ENCODE assay signal across 13 mouse cellular contexts in the genomic region with DNA sequence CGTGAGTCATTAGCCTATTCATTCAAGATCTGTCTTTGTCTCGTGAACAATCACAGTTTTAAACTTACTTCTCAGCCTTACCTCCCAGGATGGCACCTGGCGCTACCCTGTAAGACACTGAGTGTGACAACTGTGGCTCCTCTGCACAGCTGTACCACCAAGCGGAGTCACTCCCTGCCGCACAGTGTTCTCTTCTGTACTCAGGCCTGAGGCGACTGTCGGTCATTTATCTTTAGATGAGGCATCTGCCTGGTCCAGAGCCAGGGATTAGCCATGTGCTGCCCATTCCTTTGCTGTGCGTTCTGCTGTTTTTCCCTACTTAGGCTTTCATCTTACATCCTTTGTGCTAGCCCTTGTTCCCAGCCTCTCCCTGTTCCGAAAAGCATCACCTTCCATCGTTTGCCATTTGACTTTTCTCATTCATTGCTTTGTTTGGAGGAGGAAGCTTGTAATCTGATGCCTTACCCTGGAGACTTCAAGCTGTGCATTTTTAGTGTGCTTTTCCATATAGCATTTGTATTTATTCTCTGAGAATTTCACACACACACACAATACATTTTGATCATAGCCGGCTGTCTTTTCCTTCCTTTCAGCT. TPM values are rescaled to one million over a fixed set of nuclear protein-coding genes. Genes with fewer than 3 reads are reported as not detected.
A peak's percentile ranks its signal among the peaks of the same experiment; 100 is the strongest.
DNase-seq lines count a peak whose midpoint lies in the region; ATAC-seq lines count a peak whose summit lies in the region.
"Had no signal": no experiment of that assay in that cellular context is flagged by ENCODE, and none has a peak within 500 bp of the region (broad histone marks: within the 10 kb centered on the region; RNA-seq: fewer than 3 reads in every experiment).

No protein-coding gene starts in this region.

- no peaks in the 10 kb centered on the region for H3K36me3 ChIP-seq in limb, embryonic 11.5 days (ENCODE audit: control insufficient read depth, insufficient read depth, low read length)
- H3K36me3 ChIP-seq: kidney, embryonic 15.5 days had no signal

- H3K9ac ChIP-seq in limb, embryonic 11.5 days (ENCODE audit: low read length) = no peak overlapping the region
- H3K9ac ChIP-seq: kidney, embryonic 15.5 days had no signal

- WGBS in limb, embryonic 11.5 days = 58% methylated on average over 11 of the region's 11 CpGs

- H3K4me2 ChIP-seq in limb, embryonic 11.5 days (ENCODE audit: low read depth, severe bottlenecking) = no peak overlapping the region
- H3K4me2 ChIP-seq: kidney, embryonic 15.5 days had no signal

- 0 out of 2 replicates have a peak, but pooled peaks have one; percentile 39 for ATAC-seq in limb, embryonic 11.5 days (ENCODE audit: insufficient number of reproducible peaks, low FRiP score, low TSS enrichment, low read depth)
- ATAC-seq in inflammation-experienced regulatory T-cells, adult 6 months = no peak

- H3K27ac ChIP-seq in limb, embryonic 11.5 days (replicated peaks; ENCODE audit: low read depth, low read length) = no peak overlapping the region
- H3K27ac ChIP-seq: kidney, embryonic 15.5 days had no signal

- no peaks in the 10 kb centered on the region for H3K9me3 ChIP-seq in limb, embryonic 11.5 days (ENCODE audit: control insufficient read depth, low read length)
- H3K9me3 ChIP-seq: kidney, embryonic 15.5 days had no signal

- H3K4me1 ChIP-seq in limb, embryonic 11.5 days (ENCODE audit: control insufficient read depth, insufficient read depth, low read length) = no peaks in the 10 kb centered on the region

- intact Hi-C loops in left cerebral cortex, postnatal 4 days (cut with DNase I) = no loop called here

- DNase-seq in adrenal gland, postnatal 10 days = peak; percentile 49
- DNase-seq in adrenal gland, adult 8-10 months = no peak
- peak; percentile 21 for DNase-seq in 3T3-L1 (ENCODE audit: low read depth, low spot score)
- DNase-seq in embryo, embryonic 11 days = peak; percentile 38
- no peak for DNase-seq in limb, embryonic 11.5 days (ENCODE audit: low spot score)
- DNase-seq in c-Kit-positive CD71-positive TER-119-positive erythroid progenitor cells, embryonic 14.5 days (ENCODE audit: low spot score) = no peak
- no peak for DNase-seq in left cerebral cortex, postnatal 4 days
- DNase-seq: heart, postnatal 10 days; lung, adult 2 months had no signal

- no peak overlapping the region for H3K4me3 ChIP-seq in limb, embryonic 11.5 days (ENCODE audit: low read depth, low read length)
- H3K4me3 ChIP-seq: kidney, embryonic 15.5 days had no signal

- H3K27me3 ChIP-seq in limb, embryonic 11.5 days (ENCODE audit: control insufficient read depth, insufficient read depth, low read length) = no peaks in the 10 kb centered on the region
- H3K27me3 ChIP-seq: kidney, embryonic 15.5 days had no signal

RNA-seq across cellular contexts. Expression of a gene that starts 2.1 kb away (rescaled TPM):
- total RNA-seq in adrenal gland, postnatal 10 days (2021) = 10 to 100 TPM; 10.8 to 23.5 TPM
- 100 to 1,000 TPM in 2 of 4 experiments, 1 to 10 TPM in 2; 1.5 to 212 (median 76.4) TPM for total RNA-seq in adrenal gland, adult 8-10 months (2022)
- not detected in 2 replicates for polyA plus RNA-seq in limb, embryonic 11.5 days (2014; fragmentation: Nextera tagmentation; extraction: Ambion mirVana)
- polyA plus RNA-seq in inflammation-experienced regulatory T-cells, adult 6 months (2017; shearing (Covaris generic)) = not detected
- under 1 TPM in 1 of 2 experiments, not detected in 1; 0.85 TPM for total RNA-seq in left cerebral cortex, postnatal 4 days (2021)
- total RNA-seq: left cerebral cortex, adult 18-20 months had no signal

RNA-seq across cellular contexts. Expression of a gene that starts 21.9 kb away (rescaled TPM):
- total RNA-seq in adrenal gland, postnatal 10 days (2021) = not detected
- not detected for total RNA-seq in adrenal gland, adult 8-10 months (2022)
- not detected in 2 replicates for polyA plus RNA-seq in limb, embryonic 11.5 days (2014; fragmentation: Nextera tagmentation; extraction: Ambion mirVana)
- polyA plus RNA-seq in inflammation-experienced regulatory T-cells, adult 6 months (2017; shearing (Covaris generic)) = not detected
- not detected for total RNA-seq in left cerebral cortex, postnatal 4 days (2021)
- total RNA-seq: gastrocnemius, adult 8-10 months; heart, postnatal 10 days; left cerebral cortex, adult 18-20 months had no signal
- polyA plus RNA-seq: lung, adult 2 months had no signal

RNA-seq across cellular contexts. Expression of a gene that starts 45.3 kb away (rescaled TPM):
- total RNA-seq in adrenal gland, postnatal 10 days (2021) = 1,000 to 10,000 TPM; 2,760 to 3,266 TPM
- total RNA-seq in adrenal gland, adult 8-10 months (2022) = 1,000 to 10,000 TPM in 2 of 4 experiments, 100 to 1,000 TPM in 2; 318 to 7,826 (median 4,098) TPM
- 1.3 and 1.6 TPM in 2 replicates for polyA plus RNA-seq in limb, embryonic 11.5 days (2014; fragmentation: Nextera tagmentation; extraction: Ambion mirVana)
- 1 to 10 TPM in 2 of 3 experiments, not detected in 1; 1.9 to 3.3 TPM for polyA plus RNA-seq in inflammation-experienced regulatory T-cells, adult 6 months (2017; shearing (Covaris generic))
- 1 to 10 TPM; 2.0 to 2.3 TPM for total RNA-seq in left cerebral cortex, postnatal 4 days (2021)

Comparison
In these comparisons a context has a peak if more than half of its experiments do, and no peak if none do; other contexts are left out.
1. DNase-seq: peak in adrenal gland, postnatal 10 days (single experiment), 3T3-L1 (single experiment) and embryo, embryonic 11 days (single experiment); none in adrenal gland, adult 8-10 months (single experiment), limb, embryonic 11.5 days (single experiment), c-Kit-positive CD71-positive TER-119-positive erythroid progenitor cells, embryonic 14.5 days (single experiment) and left cerebral cortex, postnatal 4 days (single experiment).
2. RNA of a gene that starts 45.3 kb away (total RNA-seq): 318 to 7,826 TPM in adrenal gland, adult 8-10 months and 2,760 to 3,266 TPM in adrenal gland, postnatal 10 days; 2.0 to 2.3 TPM in left cerebral cortex, postnatal 4 days; every median in the first group is over 10 times any median in the second.